Mouse (Mus musculus) v-Abl transformed pro-B cells (cell line): ENCODE measurements around the gene Hexim1.

ENCODE experiments used
- in situ Hi-C, 2 experiments: fragments of 400-800 bp; cut with MboI; formaldehyde crosslinking; loops; one replicate each; pipeline ENCODE4 v1.15.1; 2025; ENCODE audit not compliant: unreplicated experiment in 2 of 2

Gene Hexim1

DNA sequence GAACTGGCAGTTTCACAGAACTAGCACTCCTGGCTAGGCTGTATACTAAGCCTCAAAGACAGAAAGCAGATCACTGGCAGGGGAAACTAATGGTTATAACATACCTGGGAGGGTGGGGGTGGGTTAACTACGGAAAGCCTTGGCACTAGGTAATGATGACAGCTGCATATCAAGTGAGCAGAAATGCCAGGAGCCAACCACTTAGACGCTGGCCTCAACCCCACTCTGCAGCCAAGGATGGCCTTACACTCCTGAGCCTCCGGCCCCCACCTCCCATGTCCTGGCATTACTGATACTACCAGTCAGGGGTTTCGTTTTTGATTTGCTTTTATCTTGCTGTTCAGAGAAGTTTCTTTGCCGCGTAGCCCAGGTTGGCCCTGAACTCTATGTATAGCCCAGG, 20.2 kb upstream of the Hexim1 start:
- in situ Hi-C loops = no loop called here

DNA sequence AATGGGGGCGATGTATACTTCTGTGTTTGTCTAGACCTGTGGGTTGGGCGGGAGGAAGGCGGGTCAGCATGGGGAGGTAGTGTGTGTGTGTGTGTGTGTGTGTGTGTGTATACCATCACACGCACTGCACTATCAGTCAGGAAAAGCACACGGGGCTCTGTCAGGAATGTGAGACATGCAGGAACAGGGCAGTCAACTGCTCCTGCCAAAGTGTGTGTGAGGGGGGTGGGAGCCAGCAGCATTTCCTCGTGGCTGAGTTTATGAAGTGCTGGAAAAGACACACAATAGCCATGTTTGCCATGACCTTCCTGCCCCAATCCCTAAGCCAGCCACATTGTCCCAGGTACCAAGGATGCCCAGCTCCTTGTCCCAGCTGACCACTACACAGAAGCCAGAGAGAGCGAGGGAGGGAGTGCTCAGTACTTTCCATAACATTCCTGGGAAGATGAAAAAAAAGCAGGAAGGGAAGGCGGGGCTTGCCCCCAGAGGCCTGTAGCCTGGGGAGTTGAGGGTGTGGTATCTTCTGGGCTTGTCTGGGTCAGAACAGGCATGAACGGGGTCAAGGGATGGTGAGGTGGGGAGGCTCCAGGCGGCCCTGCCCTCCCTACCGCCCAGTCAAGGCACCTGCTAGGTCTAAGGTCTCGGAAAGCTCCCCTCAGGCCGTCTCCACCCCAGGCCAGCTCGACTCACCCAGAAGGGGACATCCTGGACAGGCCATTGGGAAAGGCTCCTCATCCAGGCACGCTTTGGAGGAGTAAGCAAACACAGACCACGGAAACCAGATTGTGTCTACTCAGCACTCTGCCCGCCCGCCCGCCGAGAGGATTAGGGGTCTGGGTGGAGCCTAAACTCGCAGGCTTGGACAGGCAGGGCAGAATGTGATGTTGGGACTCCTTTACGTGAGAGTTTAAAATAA, 18.8 kb upstream of the Hexim1 start:
- in situ Hi-C loops = no loop called here

- in situ Hi-C loops = no loop called here
These were observed 17.4 kb upstream of the Hexim1 start for GRCm38 (mm10) chr11:103098531-103099190.

DNA sequence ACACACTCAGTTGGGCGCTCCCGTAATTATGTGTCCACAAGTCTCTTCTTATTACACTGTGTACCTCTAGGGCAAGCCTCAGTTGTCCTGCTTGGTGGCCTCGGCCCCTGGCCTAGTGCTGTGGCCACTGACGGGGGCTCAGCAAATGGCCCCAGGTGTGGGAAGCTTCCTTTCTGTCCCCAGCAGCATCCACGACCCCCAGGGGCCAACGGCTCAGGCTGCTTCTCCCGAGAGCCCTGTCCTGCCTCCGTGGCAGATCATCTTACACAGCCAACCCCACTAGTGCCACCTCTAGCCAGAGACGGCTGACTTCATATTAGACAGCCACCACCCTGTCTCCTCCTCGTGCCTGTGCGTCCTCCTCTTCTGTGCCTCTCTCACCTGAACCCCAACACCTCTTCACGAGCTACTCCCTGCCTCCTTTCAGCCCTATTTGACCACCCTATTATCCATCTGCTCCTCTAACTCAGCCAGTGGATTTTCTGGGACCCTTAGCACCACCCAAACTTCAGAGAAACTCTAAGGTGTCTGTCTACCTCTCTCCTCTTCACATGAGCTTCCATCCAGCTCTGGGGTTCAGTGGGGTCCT, 16.6 kb upstream of the Hexim1 start:
- in situ Hi-C loops = no loop called here

DNA sequence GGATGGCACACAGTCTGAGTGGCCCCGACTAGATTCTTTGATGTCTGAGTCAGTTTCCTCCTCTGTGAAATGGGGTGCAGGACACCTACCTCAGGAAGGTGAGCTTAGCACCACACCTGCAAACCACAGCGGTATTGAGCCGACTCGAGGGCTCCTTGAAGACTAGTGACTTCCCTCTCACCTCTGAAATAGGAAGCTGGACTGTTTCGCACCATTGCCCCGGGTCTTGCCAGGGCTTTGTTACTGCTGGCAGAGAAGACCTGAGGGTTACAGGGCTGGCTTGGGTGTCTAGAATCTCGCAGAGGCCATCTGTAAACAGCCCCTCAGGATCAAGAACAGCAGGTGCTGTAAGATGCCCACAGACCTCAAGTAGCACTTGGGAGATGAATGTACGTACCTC, 15.7 kb upstream of the Hexim1 start:
- in situ Hi-C loops = loop anchor here (5.0 to 25.0 kb wide), 6 partner anchors 57 to 587 kb away; partner anchors contain the start of gene Gosr2 (in 1 of the 2)

GRCm38 (mm10) chr11:103101481-103101865, 14.6 kb upstream of the Hexim1 start, which contains the start of the genes Plcd3 and Acbd4:
Plcd3 (minus strand) TSS chr11:103101658.
Acbd4 (plus strand) TSS chr11:103101682.
- in situ Hi-C loops = loop anchor here (5.0 to 25.0 kb wide), 6 partner anchors 56 to 586 kb away; partner anchors contain the start of gene Gosr2 (in 1 of the 2)

GRCm38 (mm10) chr11:103101866-103102501, 14.0 kb upstream of the Hexim1 start:
- in situ Hi-C loops = loop anchor here (5.0 to 25.0 kb wide), 6 partner anchors 55 to 585 kb away; partner anchors contain the start of gene Gosr2 (in 1 of the 2)

DNA sequence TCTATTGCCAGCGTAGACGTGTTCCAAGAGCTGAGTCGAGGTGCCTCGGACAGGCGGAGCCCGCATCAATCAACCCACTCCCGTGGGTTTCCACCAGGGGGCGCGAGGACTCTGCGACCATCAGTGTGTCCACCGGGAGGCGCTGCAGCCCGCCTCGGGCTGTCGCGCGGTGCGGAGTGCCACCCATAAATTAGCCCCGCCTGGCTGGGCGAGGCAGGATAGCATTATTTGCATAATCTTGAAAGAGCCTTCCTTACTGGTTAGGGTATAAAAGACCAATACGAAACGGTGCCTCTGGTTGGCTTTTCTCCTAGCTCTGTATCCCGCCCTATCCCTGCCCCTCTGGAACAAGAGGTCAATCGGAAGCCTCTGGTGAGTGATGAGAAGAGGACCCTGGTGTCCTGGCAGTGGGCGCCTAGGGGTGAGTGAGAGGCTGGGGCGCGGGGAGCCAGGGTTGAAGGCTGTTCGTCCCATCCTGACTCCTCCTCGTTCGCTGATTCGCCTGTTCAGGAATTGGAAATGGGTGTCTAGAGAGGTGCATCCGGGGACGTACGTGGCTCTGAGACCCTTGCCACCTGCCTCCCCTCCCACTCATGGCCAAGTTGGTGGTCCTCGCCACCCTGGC, 13.2 kb upstream of the Hexim1 start:
- in situ Hi-C loops = loop anchor here (5.0 to 25.0 kb wide), 6 partner anchors 54 to 584 kb away; partner anchors contain the start of gene Gosr2 (in 1 of the 2)

- in situ Hi-C loops = loop anchor here (5.0 to 25.0 kb wide), 6 partner anchors 54 to 584 kb away; partner anchors contain the start of gene Gosr2 (in 1 of the 2)
These were observed 12.4 kb upstream of the Hexim1 start for GRCm38 (mm10) chr11:103103621-103104020.

GRCm38 (mm10) chr11:103104469-103104868, 11.6 kb upstream of the Hexim1 start:
- in situ Hi-C loops = loop anchor here (5.0 to 25.0 kb wide), 6 partner anchors 53 to 583 kb away; partner anchors contain the start of gene Gosr2 (in 1 of the 2)

- in situ Hi-C loops = loop anchor here in 1 of 2 experiments (10.0 to 25.0 kb wide), 2 partner anchors 360 to 582 kb away; partner anchors contain the start of gene Gosr2
These were observed 10.8 kb upstream of the Hexim1 start for GRCm38 (mm10) chr11:103105180-103105725.

DNA sequence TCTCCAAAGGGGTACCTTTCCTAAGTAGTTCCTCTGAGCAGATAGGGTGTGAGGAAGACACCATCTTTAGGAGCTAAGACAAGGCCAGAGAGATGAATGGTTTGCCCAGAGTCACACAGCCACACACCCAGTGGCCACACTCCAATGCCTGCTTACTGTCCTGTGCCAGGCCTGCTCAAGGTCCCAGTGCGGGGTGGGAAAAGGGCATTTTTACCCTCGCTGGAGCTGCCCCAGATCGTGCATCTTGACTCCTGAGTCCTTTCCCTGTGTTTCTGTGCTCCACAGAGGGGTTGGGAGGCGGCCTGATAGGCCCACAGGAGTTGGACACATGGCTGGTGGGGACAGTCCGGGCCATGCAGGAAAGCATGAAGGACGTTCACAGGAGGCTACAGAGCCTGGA, 10.2 kb upstream of the Hexim1 start:
- in situ Hi-C loops = loop anchor here in 1 of 2 experiments (10.0 to 25.0 kb wide), 2 partner anchors 359 to 581 kb away; partner anchors contain the start of gene Gosr2

DNA sequence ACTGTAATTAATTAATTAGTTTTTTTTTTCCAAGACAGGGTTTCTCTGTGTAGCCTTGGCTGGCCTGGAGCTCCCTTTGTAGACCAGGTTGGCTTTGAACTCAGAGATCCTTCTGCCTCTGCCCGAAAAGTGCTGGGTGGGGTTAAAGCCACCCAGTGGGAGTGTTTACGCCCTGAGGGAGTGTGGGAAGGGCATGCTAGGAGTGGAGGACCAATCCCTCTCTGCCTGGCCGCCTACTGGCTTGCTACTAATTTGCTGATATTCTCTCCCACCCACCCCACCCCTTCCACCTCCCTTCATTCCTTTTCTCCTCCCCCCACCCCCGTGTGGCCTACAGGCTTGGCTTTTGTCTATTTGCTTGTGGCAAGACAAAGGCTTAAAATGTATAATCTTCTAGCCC, 9.6 kb upstream of the Hexim1 start:
- in situ Hi-C loops = loop anchor here in 1 of 2 experiments (10.0 to 25.0 kb wide), 2 partner anchors 358 to 581 kb away; partner anchors contain the start of gene Gosr2

GRCm38 (mm10) chr11:103111301-103111700, 4.7 kb upstream of the Hexim1 start:
- in situ Hi-C loops = loop anchor here in 1 of 2 experiments (25.0 kb wide), 1 partner anchor 576 kb away; the partner anchor contains the start of gene Gosr2

- in situ Hi-C loops = loop anchor here in 1 of 2 experiments (25.0 kb wide), 1 partner anchor 575 kb away; the partner anchor contains the start of gene Gosr2
These were observed 4.0 kb upstream of the Hexim1 start for GRCm38 (mm10) chr11:103111881-103112551.

DNA sequence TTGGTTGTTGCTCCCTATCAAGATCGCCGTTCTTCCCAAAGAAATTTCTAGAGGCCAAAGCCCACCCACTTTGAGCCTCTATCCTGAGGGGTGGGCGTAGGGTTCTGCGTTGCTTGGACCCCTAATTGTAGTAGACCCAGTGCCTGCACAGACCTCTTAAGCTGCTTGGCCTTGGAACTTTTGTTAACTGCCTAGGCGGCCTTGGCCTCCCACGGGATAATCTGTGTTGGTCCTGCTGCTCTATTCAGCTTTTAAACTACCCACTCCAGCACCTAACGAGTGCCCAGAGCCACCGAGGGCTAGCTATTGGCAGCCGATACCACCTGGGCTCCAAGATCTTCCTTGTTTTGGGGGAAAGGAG, 3.5 kb upstream of the Hexim1 start:
- in situ Hi-C loops = loop anchor here in 1 of 2 experiments (25.0 kb wide), 1 partner anchor 575 kb away; the partner anchor contains the start of gene Gosr2

- in situ Hi-C loops = loop anchor here in 1 of 2 experiments (25.0 kb wide), 1 partner anchor 574 kb away; the partner anchor contains the start of gene Gosr2
These were observed 3.0 kb upstream of the Hexim1 start for GRCm38 (mm10) chr11:103113005-103113404.

DNA sequence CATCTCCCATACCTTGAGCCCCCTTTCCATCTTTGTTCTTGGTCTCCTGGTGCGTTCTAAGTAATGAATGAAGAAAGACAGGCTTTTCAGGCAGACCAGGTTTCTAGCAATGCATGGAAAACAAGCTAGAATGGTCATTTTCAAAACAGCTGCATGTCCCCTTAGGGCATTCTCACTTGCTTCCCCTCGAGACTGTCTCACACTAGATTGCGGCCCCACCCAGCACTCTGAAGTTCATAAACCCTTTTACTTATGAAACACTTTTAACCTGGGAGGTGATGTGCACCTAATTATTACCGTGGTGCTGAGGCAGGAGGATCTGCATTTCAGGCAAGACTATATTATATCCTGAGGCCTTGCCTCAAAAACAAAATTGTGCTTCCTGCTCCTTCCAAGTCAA, 2.3 kb upstream of the Hexim1 start:
- in situ Hi-C loops = loop anchor here in 1 of 2 experiments (25.0 kb wide), 1 partner anchor 574 kb away; the partner anchor contains the start of gene Gosr2
